In the genomic region with DNA sequence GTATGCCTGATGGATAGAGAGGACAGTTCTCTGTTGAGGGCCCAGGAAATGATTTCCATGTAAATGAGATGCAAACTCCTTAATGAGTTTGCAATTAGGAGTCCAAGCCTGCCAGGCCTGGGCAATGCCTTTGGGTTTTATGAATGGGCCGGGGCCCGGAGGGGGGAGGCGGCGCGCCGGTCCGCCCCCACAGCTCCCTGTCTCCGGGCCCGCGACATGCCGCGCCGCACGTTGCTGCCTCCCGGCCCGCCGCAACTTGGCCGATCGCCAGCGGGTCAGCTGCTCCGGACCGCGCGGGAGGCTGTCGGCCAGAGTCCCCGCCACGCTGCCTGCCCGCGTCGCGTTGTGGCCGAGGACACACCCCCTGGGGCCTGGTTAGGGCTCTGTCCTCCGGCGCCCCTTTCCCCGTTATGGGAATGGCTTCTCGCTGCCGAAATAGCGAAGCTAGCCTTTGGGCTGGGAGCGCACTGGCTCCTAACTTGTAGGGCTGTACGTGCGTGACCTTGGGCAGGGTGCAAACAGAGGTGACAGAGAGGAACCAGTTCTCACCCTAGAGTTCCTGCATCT, we compare ENCODE assay signal across 8 mouse cellular contexts. TPM values are rescaled to one million over a fixed set of nuclear protein-coding genes. Genes with fewer than 3 reads are reported as not detected.
A peak's percentile ranks its signal among the peaks of the same experiment; 100 is the strongest.
DNase-seq lines count a peak whose midpoint lies in the region; ATAC-seq and TF ChIP-seq lines count a peak whose summit lies in the region.

A gene (minus strand): TSS at position 110 of the 567 bp plus-strand sequence.

- no peak within 1 kb of the TSS for H3K27ac ChIP-seq in ES-Bruce4 (ENCODE audit: insufficient read depth, low read length)
- peak within 1 kb of the TSS; percentile 76 for H3K27ac ChIP-seq in forebrain, embryonic 12.5 days
- H3K27ac ChIP-seq in lung, postnatal 0 days (ENCODE audit: low read length): no peak within 1 kb of the TSS

- H3K4me2 ChIP-seq in forebrain, embryonic 12.5 days: peak within 1 kb of the TSS; percentile 69
- H3K4me2 ChIP-seq in lung, postnatal 0 days (replicated peaks; ENCODE audit: low read depth, low read length): peak within 1 kb of the TSS; percentile 65

- no peaks in the 10 kb centered on the region for H3K27me3 ChIP-seq in ES-Bruce4 (ENCODE audit: control insufficient read depth, insufficient read depth, low read length, poor library complexity, severe bottlenecking)
- H3K27me3 ChIP-seq in forebrain, embryonic 12.5 days: peaks cover 30% of the 10 kb centered on the region
- 0 out of 2 replicates have a peak, but pooled peaks cover 3% of the 10 kb centered on the region for H3K27me3 ChIP-seq in lung, postnatal 0 days (replicated peaks; ENCODE audit: insufficient read depth, low read length)

- H3K4me1 ChIP-seq in ES-Bruce4 (ENCODE audit: control insufficient read depth, insufficient read depth, low read length): peaks cover 9% of the 10 kb centered on the region
- H3K4me1 ChIP-seq in forebrain, embryonic 12.5 days: peaks cover 42% of the 10 kb centered on the region
- H3K4me1 ChIP-seq in lung, postnatal 0 days (ENCODE audit: insufficient read depth, low read depth, low read length): peaks cover 19% of the 10 kb centered on the region; the same call in 1 of the 2 replicates

- H3K9ac ChIP-seq in ES-Bruce4 (ENCODE audit: low read depth, poor library complexity, severe bottlenecking): peak within 1 kb of the TSS; percentile 59
- peak within 1 kb of the TSS; percentile 58 for H3K9ac ChIP-seq in forebrain, embryonic 12.5 days
- 0 out of 2 replicates have a peak within 1 kb of the TSS, but pooled peaks have one; percentile 12 for H3K9ac ChIP-seq in lung, postnatal 0 days (replicated peaks; ENCODE audit: low read depth)

- TF ChIP-seq POLR2A in ES-Bruce4 (IDR thresholded peaks at IDR 0.05; ENCODE audit: insufficient read depth, low read length): no peak

- under 1% methylated on average over 41 of the region's 41 CpGs for WGBS in forebrain, embryonic 12.5 days
- WGBS in lung, postnatal 0 days: 2% methylated on average over 40 of the region's 41 CpGs

- intact Hi-C loops in heart, postnatal 36 days (cut with DNase I): loop anchor here (1.0 to 5.0 kb wide), 2 partner anchors 82 to 518 kb away; a partner anchor contains a TSS

- peak; percentile 77 for DNase-seq in adrenal gland, postnatal 25 days
- peak; percentile 53 to 54 for DNase-seq in heart, postnatal 36 days
- peak; percentile 68 to 74 for DNase-seq in layer of hippocampus, adult 8-10 months (ENCODE audit: low spot score in 2 of 2)
- DNase-seq in lung, postnatal 0 days (ENCODE audit: low spot score): peak; percentile 40
- DNase-seq in right cerebral cortex, postnatal 14 days: peak; percentile 84
- no peak for DNase-seq in thymus, postnatal 0 days (ENCODE audit: low spot score)

- no peaks in the 10 kb centered on the region for H3K36me3 ChIP-seq in ES-Bruce4 (ENCODE audit: control insufficient read depth, insufficient read depth, low read length, poor library complexity, severe bottlenecking)
- no peaks in the 10 kb centered on the region for H3K36me3 ChIP-seq in forebrain, embryonic 12.5 days (replicated peaks)
- no peaks in the 10 kb centered on the region for H3K36me3 ChIP-seq in lung, postnatal 0 days (ENCODE audit: insufficient read depth, low read length)

- no peak for TF ChIP-seq EP300 in ES-Bruce4 (IDR thresholded peaks at IDR 0.05; ENCODE audit: insufficient read depth, low read depth, low read length)
- no peak for TF ChIP-seq EP300 in lung, postnatal 0 days (IDR thresholded peaks at IDR 0.05)

- no peak for TF ChIP-seq CTCF in ES-Bruce4 (IDR thresholded peaks at IDR 0.05; ENCODE audit: low read depth, low read length)
- TF ChIP-seq CTCF in lung, postnatal 0 days (IDR thresholded peaks at IDR 0.05): no peak

- ATAC-seq in forebrain, embryonic 12.5 days (ENCODE audit: low FRiP score): peak; percentile 51
- no peak for ATAC-seq in lung, postnatal 0 days

- H3K9me3 ChIP-seq in ES-Bruce4 (replicated peaks; ENCODE audit: control insufficient read depth, insufficient read depth, low read length, poor library complexity, severe bottlenecking): no peaks in the 10 kb centered on the region
- H3K9me3 ChIP-seq in forebrain, embryonic 12.5 days: no peaks in the 10 kb centered on the region
- no peaks in the 10 kb centered on the region for H3K9me3 ChIP-seq in lung, postnatal 0 days (ENCODE audit: low read length)

- H3K4me3 ChIP-seq in ES-Bruce4 (ENCODE audit: low read depth, low read length): peak within 1 kb of the TSS; percentile 45
- H3K4me3 ChIP-seq in forebrain, embryonic 12.5 days (replicated peaks): peak within 1 kb of the TSS; percentile 34
- peak within 1 kb of the TSS; percentile 19 for H3K4me3 ChIP-seq in lung, postnatal 0 days (ENCODE audit: low read depth, low read length)

RNA-seq across cellular contexts. Expression of the gene that starts here (rescaled TPM):
- polyA plus RNA-seq in ES-Bruce4 (2011; ENCODE audit: insufficient read depth, insufficient read length, low read depth, missing spikeins): not detected in 2 replicates
- not detected in 2 replicates for total RNA-seq in adrenal gland, postnatal 25 days (2021)
- 0.83 TPM in 1 of 2 replicates, not detected in the other for polyA plus RNA-seq in forebrain, embryonic 12.5 days (2016; fragmentation: Nextera tagmentation; extraction: Ambion mirVana)
- total RNA-seq in heart, postnatal 36 days (2021): not detected
- not detected for total RNA-seq in layer of hippocampus, adult 8-10 months (2022)
- not detected in 2 replicates for polyA plus RNA-seq in lung, postnatal 0 days (2015; fragmentation: Nextera tagmentation; extraction: Ambion mirVana)
- polyA plus RNA-seq in thymus, postnatal 0 days (2015; fragmentation: Nextera tagmentation; extraction: Ambion mirVana): not detected in 2 replicates

Comparison
In these comparisons a context has a peak if more than half of its experiments do, and no peak if none do; other contexts are left out.
1. Peak in DNase-seq in adrenal gland, postnatal 25 days; RNA of the gene not detected or under 1 TPM.
2. Peak in ATAC-seq, H3K4me3 ChIP-seq, H3K27ac ChIP-seq, H3K9ac ChIP-seq and H3K4me2 ChIP-seq in forebrain, embryonic 12.5 days; RNA of the gene not detected or under 1 TPM.
3. Peak in DNase-seq in heart, postnatal 36 days; RNA of the gene not detected or under 1 TPM.
4. Peak in DNase-seq in layer of hippocampus, adult 8-10 months; RNA of the gene not detected or under 1 TPM.
5. Peak in DNase-seq, H3K4me3 ChIP-seq, H3K9ac ChIP-seq and H3K4me2 ChIP-seq in lung, postnatal 0 days; RNA of the gene not detected or under 1 TPM.